Mouse (Mus musculus) brown adipose tissue, adult 24 weeks (tissue): Measurements from ENCODE around the gene Ldlrad3. TPM values are rescaled to one million over a fixed set of nuclear protein-coding genes. Genes with fewer than 3 reads are reported as not detected.

Source experiments
- H3K27ac ChIP-seq: fragments of 200-500 bp; replicated peaks from 2 replicates; pipeline ENCODE4 v1.5.1; 2012; ENCODE audit warnings: low read depth, mild to moderate bottlenecking, low read length
- H3K4me1 ChIP-seq: fragments of 200-500 bp; 2 replicates; pipeline ENCODE4 v1.6.1; 2012; ENCODE audit warnings: low read length, mixed read lengths; ENCODE audit not compliant: control insufficient read depth, insufficient read depth, insufficient read length
- H3K4me3 ChIP-seq: fragments of 200-500 bp; 2 replicates; pipeline ENCODE4 v1.5.1; 2012; ENCODE audit warnings: low read depth, mild to moderate bottlenecking, low read length, moderate library complexity; ENCODE audit not compliant: insufficient read depth
- polyA plus RNA-seq: library from polyadenylated mRNA; stranded (reverse); fragments of >200 nt; gene quantifications from 2 replicates; pipeline ENCODE4 v1.2.4, GENCODE M21; 2012; ENCODE audit not compliant: missing spikeins, insufficient read depth, insufficient read length

Gene Ldlrad3
- polyA plus RNA-seq, 1 experiment: 7.8 TPM

- Histone ChIP-seq H3K4me1 (no peaks in the 10 kb centered on the region), H3K27ac (no peak overlapping the region), H3K4me3 (no peak overlapping the region)
These were observed 193.4 kb downstream of the Ldlrad3 start for GRCm38 (mm10) chr2:101992574-101993310.

- H3K27ac ChIP-seq: no peak overlapping the region
- H3K4me3 ChIP-seq: no peak overlapping the region
- no peaks in the 10 kb centered on the region for H3K4me1 ChIP-seq
These were observed 194.5 kb downstream of the Ldlrad3 start for GRCm38 (mm10) chr2:101991726-101992125.

- no peak overlapping the region for H3K4me3 ChIP-seq
- no peak overlapping the region for H3K27ac ChIP-seq
- peaks cover 12% of the 10 kb centered on the region for H3K4me1 ChIP-seq
These were observed 199.7 kb downstream of the Ldlrad3 start for GRCm38 (mm10) chr2:101986344-101987087.

- no peak overlapping the region for H3K27ac ChIP-seq
- peaks cover 14% of the 10 kb centered on the region for H3K4me1 ChIP-seq
- no peak overlapping the region for H3K4me3 ChIP-seq
These were observed 202.2 kb downstream of the Ldlrad3 start for GRCm38 (mm10) chr2:101983853-101984543.

GRCm38 (mm10) chr2:101983082-101983852 is 202.9 kb downstream of the Ldlrad3 start:
- no peak overlapping the region for H3K27ac ChIP-seq
- peaks cover 14% of the 10 kb centered on the region for H3K4me1 ChIP-seq
- no peak overlapping the region for H3K4me3 ChIP-seq

- H3K27ac ChIP-seq: no peak overlapping the region
These were observed 204.2 kb downstream of the Ldlrad3 start for GRCm38 (mm10) chr2:101981964-101982498.

GRCm38 (mm10) chr2:101981211-101981610 is 205.0 kb downstream of the Ldlrad3 start:
- no peak overlapping the region for H3K27ac ChIP-seq
- H3K4me3 ChIP-seq: no peak overlapping the region
- H3K4me1 ChIP-seq: peaks cover 14% of the 10 kb centered on the region

More at GRCm38 (mm10) chr2:101981964-101982498, 204.2 kb downstream of the Ldlrad3 start:
- Histone ChIP-seq H3K4me3 (no peak overlapping the region), H3K4me1 (peaks cover 14% of the 10 kb centered on the region)

- peaks cover 11% of the 10 kb centered on the region for H3K4me1 ChIP-seq
- H3K4me3 ChIP-seq: no peak overlapping the region
- H3K27ac ChIP-seq: no peak overlapping the region
These were observed 205.7 kb downstream of the Ldlrad3 start for GRCm38 (mm10) chr2:101980456-101980947.

- H3K4me1 ChIP-seq: peaks cover 11% of the 10 kb centered on the region
- H3K4me3 ChIP-seq: no peak overlapping the region
- no peak overlapping the region for H3K27ac ChIP-seq
These were observed 207.4 kb downstream of the Ldlrad3 start for GRCm38 (mm10) chr2:101978534-101979525.

- 0 out of 2 replicates have a peak, but pooled peaks cover 2% of the 10 kb centered on the region for H3K4me1 ChIP-seq
- H3K27ac ChIP-seq: no peak overlapping the region
- no peak overlapping the region for H3K4me3 ChIP-seq
These were observed 209.7 kb downstream of the Ldlrad3 start for GRCm38 (mm10) chr2:101976399-101977064.

GRCm38 (mm10) chr2:101973810-101974209 is 212.4 kb downstream of the Ldlrad3 start:
- Histone ChIP-seq H3K27ac (no peak overlapping the region), H3K4me1 (no peaks in the 10 kb centered on the region), H3K4me3 (no peak overlapping the region)

GRCm38 (mm10) chr2:101967601-101968000 is 218.6 kb downstream of the Ldlrad3 start:
- Histone ChIP-seq H3K27ac (no peak overlapping the region), H3K4me1 (no peaks in the 10 kb centered on the region), H3K4me3 (no peak overlapping the region)

- Histone ChIP-seq H3K27ac (no peak overlapping the region), H3K4me3 (no peak overlapping the region), H3K4me1 (no peaks in the 10 kb centered on the region)
These were observed 219.0 kb downstream of the Ldlrad3 start for GRCm38 (mm10) chr2:101967152-101967551.
